Mouse (Mus musculus): Measurements from ENCODE around the gene Dcx. TPM values are rescaled to one million over a fixed set of nuclear protein-coding genes. Genes with fewer than 3 reads are reported as not detected.
A peak's percentile ranks its signal among the peaks of the same experiment; 100 is the strongest.

Dcx gene
- 14.1 and 17.1 TPM in 2 replicates for polyA plus RNA-seq (2016; fragmentation: Nextera tagmentation; extraction: Ambion mirVana)

GRCm38 (mm10) chrX:143932958-143933357, at the start of gene Dcx:
Gene Dcx (minus strand): TSS chrX:143933311.
- H3K27me3 ChIP-seq (replicated peaks; ENCODE audit: low read depth, poor library complexity, severe bottlenecking) = peaks cover 44% of the 10 kb centered on the region
- DNase-seq (ENCODE audit: low spot score) = no peak
- 56% methylated on average over 8 of the region's 8 CpGs for WGBS
- no peaks in the 10 kb centered on the region for H3K4me1 ChIP-seq
- 0 out of 2 replicates have a peak within 1 kb of the TSS, but pooled peaks have one; percentile 6 for H3K27ac ChIP-seq (replicated peaks)
- H3K36me3 ChIP-seq (replicated peaks) = no peaks in the 10 kb centered on the region
- no peaks in the 10 kb centered on the region for H3K9me3 ChIP-seq
- H3K4me3 ChIP-seq = peak within 1 kb of the TSS; percentile 23

DNA sequence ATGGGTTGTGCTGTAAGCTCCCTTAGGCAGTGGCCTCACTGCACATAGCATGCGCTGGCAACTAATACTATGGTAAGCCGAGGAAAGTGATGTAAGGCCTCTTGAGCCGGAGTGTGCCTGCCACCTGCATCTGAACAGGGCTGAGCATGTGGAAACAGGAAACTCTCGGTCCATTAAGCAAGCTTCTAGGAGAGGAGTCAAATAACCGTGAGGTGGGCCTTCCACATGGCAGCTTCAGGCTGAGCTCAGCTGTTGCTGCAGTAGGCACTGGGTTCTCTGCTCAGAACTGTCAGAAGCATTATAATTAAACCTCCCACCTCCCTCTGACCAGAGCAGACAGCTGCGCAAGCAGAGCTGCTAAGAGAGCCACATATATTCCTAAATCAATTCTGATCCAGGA, 33.1 kb upstream of the Dcx start:
- no peaks in the 10 kb centered on the region for H3K27me3 ChIP-seq (replicated peaks; ENCODE audit: low read depth, poor library complexity, severe bottlenecking)
- no peak overlapping the region for H3K27ac ChIP-seq (replicated peaks)
- H3K4me1 ChIP-seq = no peaks in the 10 kb centered on the region
- no peaks in the 10 kb centered on the region for H3K9me3 ChIP-seq
- WGBS = 59% methylated on average over 6 of the region's 6 CpGs
- no peaks in the 10 kb centered on the region for H3K36me3 ChIP-seq (replicated peaks)
- H3K4me3 ChIP-seq = no peak overlapping the region
- peak; percentile 22 for DNase-seq (ENCODE audit: low spot score)

- Histone ChIP-seq H3K27me3 (replicated peaks; ENCODE audit: low read depth, poor library complexity, severe bottlenecking) (peaks cover 42% of the 10 kb centered on the region), H3K4me1 (no peaks in the 10 kb centered on the region), H3K36me3 (replicated peaks) (no peaks in the 10 kb centered on the region), H3K9me3 (no peaks in the 10 kb centered on the region), H3K27ac (replicated peaks) (no peak overlapping the region), H3K4me3 (no peak overlapping the region)
- 85% methylated on average over 2 of the region's 2 CpGs for WGBS
- no peak for DNase-seq (ENCODE audit: low spot score)
Observed at GRCm38 (mm10) chrX:143933671-143934070, 560 bp upstream of the Dcx start.

GRCm38 (mm10) chrX:143932530-143932929, 581 bp downstream of the Dcx start:
- WGBS = 58% methylated on average over 1 of the region's 1 CpGs
- peak overlapping the region; percentile 23 for H3K4me3 ChIP-seq
- 0 out of 2 replicates have a peak overlapping the region, but pooled peaks have one; percentile 6 for H3K27ac ChIP-seq (replicated peaks)
- H3K27me3 ChIP-seq (replicated peaks; ENCODE audit: low read depth, poor library complexity, severe bottlenecking) = peaks cover 48% of the 10 kb centered on the region
- no peaks in the 10 kb centered on the region for H3K4me1 ChIP-seq
- no peaks in the 10 kb centered on the region for H3K36me3 ChIP-seq (replicated peaks)
- no peak for DNase-seq (ENCODE audit: low spot score)
- no peaks in the 10 kb centered on the region for H3K9me3 ChIP-seq

- H3K27me3 ChIP-seq (replicated peaks; ENCODE audit: low read depth, poor library complexity, severe bottlenecking) = peaks cover 53% of the 10 kb centered on the region
- no peaks in the 10 kb centered on the region for H3K4me1 ChIP-seq
- WGBS = 48% methylated on average over 6 of the region's 6 CpGs
- no peak overlapping the region for H3K27ac ChIP-seq (replicated peaks)
- peak overlapping the region; percentile 16; the same call in 1 of the 2 replicates for H3K4me3 ChIP-seq
- H3K9me3 ChIP-seq = no peaks in the 10 kb centered on the region
- no peaks in the 10 kb centered on the region for H3K36me3 ChIP-seq (replicated peaks)
- no peak for DNase-seq (ENCODE audit: low spot score)
Observed at GRCm38 (mm10) chrX:143931400-143932185, 1.5 kb downstream of the Dcx start.

GRCm38 (mm10) chrX:143922070-143922469, 11.0 kb downstream of the Dcx start:
- H3K27me3 ChIP-seq (replicated peaks; ENCODE audit: low read depth, poor library complexity, severe bottlenecking) = peaks cover 26% of the 10 kb centered on the region

GRCm38 (mm10) chrX:143906699-143907471, 26.2 kb downstream of the Dcx start:
- H3K9me3 ChIP-seq = no peaks in the 10 kb centered on the region
- WGBS = 47% methylated on average over 3 of the region's 3 CpGs
- peak; percentile 36 for DNase-seq (ENCODE audit: low spot score)
- H3K27me3 ChIP-seq (replicated peaks; ENCODE audit: low read depth, poor library complexity, severe bottlenecking) = peaks cover 68% of the 10 kb centered on the region
- no peaks in the 10 kb centered on the region for H3K36me3 ChIP-seq (replicated peaks)
- no peak overlapping the region for H3K4me3 ChIP-seq
- peaks cover 12% of the 10 kb centered on the region; the same call in 1 of the 2 replicates for H3K4me1 ChIP-seq
- no peak overlapping the region for H3K27ac ChIP-seq (replicated peaks)

More at GRCm38 (mm10) chrX:143922070-143922469, 11.0 kb downstream of the Dcx start:
- WGBS = 90% methylated on average over 5 of the region's 5 CpGs
- no peak overlapping the region for H3K27ac ChIP-seq (replicated peaks)
- no peaks in the 10 kb centered on the region for H3K36me3 ChIP-seq (replicated peaks)
- DNase-seq (ENCODE audit: low spot score) = no peak
- no peak overlapping the region for H3K4me3 ChIP-seq
- H3K4me1 ChIP-seq = no peaks in the 10 kb centered on the region
- H3K9me3 ChIP-seq = no peaks in the 10 kb centered on the region

DNA sequence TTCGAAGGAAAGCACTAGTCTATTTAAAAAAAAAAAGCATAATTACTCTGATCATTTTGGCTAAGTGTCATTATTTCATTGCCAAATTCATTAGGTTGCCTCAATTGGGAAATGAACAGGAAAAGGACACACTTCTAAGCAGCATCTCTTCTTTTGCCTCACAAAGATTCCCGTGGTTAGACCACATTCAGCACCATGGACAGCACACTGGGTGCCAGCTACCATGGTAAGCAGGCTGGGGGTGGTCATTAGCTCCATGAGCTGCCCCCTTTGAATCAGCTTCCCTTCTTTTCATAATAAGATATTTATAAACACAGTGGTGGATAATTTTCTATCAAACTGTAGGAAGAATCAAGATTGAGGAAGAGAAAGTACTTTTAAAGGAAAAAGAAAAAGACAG, 28.4 kb downstream of the Dcx start:
- 28% methylated on average over 2 of the region's 2 CpGs for WGBS
- peaks cover 12% of the 10 kb centered on the region; the same call in 1 of the 2 replicates for H3K4me1 ChIP-seq
- peak; percentile 65 for DNase-seq (ENCODE audit: low spot score)
- peaks cover 61% of the 10 kb centered on the region for H3K27me3 ChIP-seq (replicated peaks; ENCODE audit: low read depth, poor library complexity, severe bottlenecking)
- H3K27ac ChIP-seq (replicated peaks) = no peak overlapping the region
- no peak overlapping the region for H3K4me3 ChIP-seq
- no peaks in the 10 kb centered on the region for H3K36me3 ChIP-seq (replicated peaks)
- no peaks in the 10 kb centered on the region for H3K9me3 ChIP-seq

- DNase-seq (ENCODE audit: low spot score) = no peak
- Histone ChIP-seq H3K36me3 (replicated peaks) (no peaks in the 10 kb centered on the region), H3K4me3 (no peak overlapping the region), H3K27ac (replicated peaks) (no peak overlapping the region), H3K9me3 (no peaks in the 10 kb centered on the region), H3K27me3 (replicated peaks; ENCODE audit: low read depth, poor library complexity, severe bottlenecking) (peaks cover 67% of the 10 kb centered on the region), H3K4me1 (peaks cover 18% of the 10 kb centered on the region)
- 57% methylated on average over 8 of the region's 8 CpGs for WGBS
Observed at GRCm38 (mm10) chrX:143902300-143902699, 30.8 kb downstream of the Dcx start.

DNA sequence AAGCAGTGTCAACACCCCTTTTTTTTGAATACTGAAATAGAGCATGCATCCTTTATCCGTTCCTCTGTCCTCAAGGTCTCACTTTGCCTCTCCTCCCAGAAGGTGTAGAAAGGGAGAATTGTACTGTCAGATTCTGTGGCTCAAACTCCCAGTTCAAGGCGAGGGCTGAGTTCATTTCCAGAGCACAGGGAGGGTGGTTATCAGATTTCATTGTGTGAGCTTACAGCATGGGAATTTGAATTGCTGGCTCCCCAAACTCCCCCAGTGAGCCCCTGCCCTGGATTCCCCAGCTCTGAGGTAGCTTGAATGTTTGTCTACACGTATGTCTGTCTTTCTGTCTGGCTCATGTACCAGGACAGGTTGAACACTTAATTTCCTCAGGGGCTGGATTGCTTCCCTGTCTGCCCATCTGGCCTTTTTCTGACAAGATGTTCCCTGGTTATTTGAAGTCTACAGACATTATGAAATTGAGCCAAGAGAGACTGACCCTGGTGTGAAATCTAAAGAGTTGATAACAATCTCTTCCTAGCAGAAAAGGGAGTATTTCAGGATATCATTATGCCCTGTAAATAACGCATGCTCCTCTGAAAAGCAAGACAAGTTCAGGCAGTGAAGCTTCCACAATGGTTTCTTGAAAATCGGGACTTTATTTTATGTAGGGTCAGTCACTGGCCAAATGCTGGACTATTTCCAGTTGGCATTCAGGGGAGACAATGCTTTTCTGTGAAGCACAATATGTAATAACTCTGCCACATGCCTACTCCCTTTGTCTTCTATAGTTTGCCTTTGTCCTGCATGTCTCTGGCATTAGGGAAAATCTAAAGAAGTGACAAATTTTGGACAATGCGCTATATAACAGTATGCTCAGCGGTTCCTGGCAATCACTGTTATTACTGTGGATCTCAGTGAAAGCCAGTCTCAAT, 35.5 kb downstream of the Dcx start:
- peaks cover 7% of the 10 kb centered on the region for H3K4me1 ChIP-seq
- no peaks in the 10 kb centered on the region for H3K36me3 ChIP-seq (replicated peaks)
- no peaks in the 10 kb centered on the region for H3K9me3 ChIP-seq
- H3K27ac ChIP-seq (replicated peaks) = no peak overlapping the region
- WGBS = 73% methylated on average over 7 of the region's 7 CpGs
- peaks cover 59% of the 10 kb centered on the region for H3K27me3 ChIP-seq (replicated peaks; ENCODE audit: low read depth, poor library complexity, severe bottlenecking)
- no peak for DNase-seq (ENCODE audit: low spot score)
- no peak overlapping the region for H3K4me3 ChIP-seq

GRCm38 (mm10) chrX:143896936-143897335, 36.2 kb downstream of the Dcx start:
- no peaks in the 10 kb centered on the region for H3K9me3 ChIP-seq
- H3K4me3 ChIP-seq = no peak overlapping the region
- no peaks in the 10 kb centered on the region for H3K36me3 ChIP-seq (replicated peaks)
- H3K4me1 ChIP-seq = peaks cover 7% of the 10 kb centered on the region
- WGBS = 75% methylated on average over 5 of the region's 5 CpGs
- no peak overlapping the region for H3K27ac ChIP-seq (replicated peaks)
- no peak for DNase-seq (ENCODE audit: low spot score)
- H3K27me3 ChIP-seq (replicated peaks; ENCODE audit: low read depth, poor library complexity, severe bottlenecking) = peaks cover 52% of the 10 kb centered on the region

DNA sequence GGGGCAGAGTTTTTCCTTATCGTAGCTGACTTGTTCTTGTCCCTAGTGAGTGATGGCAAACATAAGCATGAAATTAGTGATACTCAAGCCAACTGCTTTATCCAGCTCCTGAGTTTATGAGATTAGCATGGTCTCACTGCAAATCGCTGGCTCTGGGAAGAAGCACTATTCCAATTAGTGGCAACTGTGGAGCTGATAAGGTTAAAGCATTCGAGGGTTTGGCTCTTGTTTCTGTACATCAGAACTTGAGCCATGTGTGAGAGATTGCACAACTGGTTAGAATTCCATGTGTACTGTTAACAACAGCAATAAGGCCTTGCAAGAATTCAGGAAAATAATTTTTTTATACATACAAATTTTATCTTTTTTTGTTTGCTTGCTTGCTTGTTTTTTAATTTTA, 39.9 kb downstream of the Dcx start:
- Histone ChIP-seq H3K36me3 (replicated peaks) (no peaks in the 10 kb centered on the region), H3K27ac (replicated peaks) (no peak overlapping the region), H3K4me1 (peaks cover 7% of the 10 kb centered on the region), H3K9me3 (no peaks in the 10 kb centered on the region), H3K4me3 (no peak overlapping the region), H3K27me3 (replicated peaks; ENCODE audit: low read depth, poor library complexity, severe bottlenecking) (peaks cover 44% of the 10 kb centered on the region)
- no peak for DNase-seq (ENCODE audit: low spot score)
- 65% methylated on average over 3 of the region's 3 CpGs for WGBS
